In genomic region chr17:29394761-29395160, GRCm38 (mm10) we compare ENCODE assay signal across 7 mouse cellular contexts. TPM values are rescaled to one million over a fixed set of nuclear protein-coding genes. Genes with fewer than 3 reads are reported as not detected.
A peak's percentile ranks its signal among the peaks of the same experiment; 100 is the strongest.
DNase-seq lines count a peak whose midpoint lies in the region; ATAC-seq and TF ChIP-seq lines count a peak whose summit lies in the region.
"Not testable (repeated sequence)": the region's sequence is repeated elsewhere in the genome, so short reads cannot be mapped to it uniquely, and the experiment has no call there.

No protein-coding gene starts in this region.

- peak overlapping the region; percentile 61 for H3K9ac ChIP-seq in CH12.LX (ENCODE audit: insufficient read depth, low read depth)
- H3K9ac ChIP-seq in heart, embryonic 15.5 days; liver, embryonic 14.5 days (replicated peaks); lung, postnatal 0 days (replicated peaks; ENCODE audit: low read depth): not testable (repeated sequence)
- peak overlapping the region; percentile 11; the same call in 1 of the 2 replicates for H3K9ac ChIP-seq in intestine, postnatal 0 days (ENCODE audit: low read depth, low read length)

- in situ Hi-C loops in CH12.LX (cut with MboI; ENCODE audit: low pct_ligation_motif_present, low pct_unique_long_range_greater_than_20kb, low sequenced_read_pairs) = loop anchor here (5.0 kb wide), 2 partner anchors 38 to 98 kb away; partner anchors contain the start of gene Pim1

- H3K4me2 ChIP-seq in CH12.LX (ENCODE audit: insufficient read depth, low read depth, poor library complexity, severe bottlenecking) = peak overlapping the region; percentile 27
- not testable (repeated sequence) for H3K4me2 ChIP-seq in heart, embryonic 15.5 days; intestine, postnatal 0 days (replicated peaks; ENCODE audit: low read depth); liver, embryonic 14.5 days (ENCODE audit: low read depth); lung, postnatal 0 days (replicated peaks; ENCODE audit: low read depth, low read length)

- not testable (repeated sequence) for ATAC-seq in heart, embryonic 15.5 days (replicated peaks; ENCODE audit: insufficient number of reproducible peaks, insufficient read depth, low FRiP score, low read depth); intestine, postnatal 0 days; liver, embryonic 14.5 days (ENCODE audit: insufficient read depth); lung, postnatal 0 days

- not testable (repeated sequence) for TF ChIP-seq EP300 in CH12.LX (IDR thresholded peaks at IDR 0.05; ENCODE audit: low read length); liver, embryonic 14.5 days (IDR thresholded peaks at IDR 0.05; ENCODE audit: low read depth); lung, postnatal 0 days (IDR thresholded peaks at IDR 0.05)

- not testable (repeated sequence) for H3K36me3 ChIP-seq in CH12.LX (replicated peaks in 1 of 2; ENCODE audit: control insufficient read depth in 1 of 2, insufficient read depth in 1 of 2, low read length in 1 of 2); heart, embryonic 15.5 days; intestine, postnatal 0 days (ENCODE audit: control insufficient read depth, insufficient read depth); liver, embryonic 14.5 days (replicated peaks; ENCODE audit: control insufficient read depth, insufficient read depth, low read depth); lung, postnatal 0 days (ENCODE audit: insufficient read depth, low read length); spleen, adult 2 months (ENCODE audit: control insufficient read depth, insufficient read depth, low read length)

- not testable (repeated sequence) for H3K27me3 ChIP-seq in CH12.LX (replicated peaks); heart, embryonic 15.5 days; intestine, postnatal 0 days (replicated peaks; ENCODE audit: control insufficient read depth, insufficient read depth, low read length); liver, embryonic 14.5 days (ENCODE audit: control insufficient read depth, insufficient read depth, low read length); lung, postnatal 0 days (replicated peaks; ENCODE audit: insufficient read depth, low read length); spleen, adult 2 months (ENCODE audit: control insufficient read depth, insufficient read depth, low read length)

- not testable (repeated sequence) for H3K4me3 ChIP-seq in CH12.LX (replicated peaks in 1 of 3; ENCODE audit: low read depth in 2 of 3, low read length in 2 of 3, poor library complexity in 1 of 3); brown adipose tissue, adult 24 weeks (ENCODE audit: insufficient read depth, low read depth, low read length); heart, embryonic 15.5 days; intestine, postnatal 0 days (ENCODE audit: low read depth, low read length); liver, embryonic 14.5 days (ENCODE audit: insufficient read depth in 1 of 2, low read depth in 2 of 2, low read length in 2 of 2); lung, postnatal 0 days (ENCODE audit: low read depth, low read length); spleen, adult 2 months (ENCODE audit: extremely low read depth, insufficient read depth, insufficient read length)

- dilution Hi-C loops in CH12.LX (cut with MboI; ENCODE audit: extremely low pct_ligation_motif_present, extremely low pct_unique_long_range_greater_than_20kb, low sequenced_read_pairs) = not testable (repeated sequence)

- 84% methylated on average over 2 of the region's 2 CpGs for WGBS in heart, embryonic 15.5 days
- 84% methylated on average over 2 of the region's 2 CpGs for WGBS in intestine, postnatal 0 days
- WGBS in liver, embryonic 14.5 days (ENCODE audit: insufficient replicate concordance) = 35% methylated on average over 2 of the region's 2 CpGs
- WGBS in lung, postnatal 0 days = 68% methylated on average over 2 of the region's 2 CpGs
- 22% methylated on average over 2 of the region's 2 CpGs for WGBS in spleen, adult 2 months

- not testable (repeated sequence) for H3K79me2 ChIP-seq in CH12.LX (replicated peaks; ENCODE audit: control insufficient read depth, extremely low read depth, insufficient read depth, poor library complexity, severe bottlenecking)

- peak; percentile 37 for DNase-seq in CH12.LX (ENCODE audit: extremely low read depth)
- DNase-seq in liver, embryonic 14.5 days (ENCODE audit: low read depth in 3 of 3, low spot score in 3 of 3); lung, postnatal 0 days (ENCODE audit: low spot score): not testable (repeated sequence)
- peak in 1 of 2 experiments; percentile 31 for DNase-seq in spleen, adult 2 months (ENCODE audit: low read depth in 1 of 2, low spot score in 2 of 2)

- H3K27ac ChIP-seq in CH12.LX (ENCODE audit: insufficient read depth, low read depth) = peak overlapping the region; percentile 99
- H3K27ac ChIP-seq in brown adipose tissue, adult 24 weeks (replicated peaks; ENCODE audit: low read depth, low read length) = peak overlapping the region; percentile 62
- peak overlapping the region; percentile 28; the same call in 1 of the 2 replicates for H3K27ac ChIP-seq in heart, embryonic 15.5 days
- peak overlapping the region; percentile 60; the same call in 1 of the 2 replicates for H3K27ac ChIP-seq in intestine, postnatal 0 days (ENCODE audit: low read depth, low read length)
- 0 out of 2 replicates have a peak overlapping the region, but pooled peaks have one; percentile 11 for H3K27ac ChIP-seq in liver, embryonic 14.5 days
- H3K27ac ChIP-seq in lung, postnatal 0 days (ENCODE audit: low read length) = peak overlapping the region; percentile 73
- peak overlapping the region; percentile 92 for H3K27ac ChIP-seq in spleen, adult 2 months (ENCODE audit: insufficient read depth, low read length)

- peaks cover 27 to 65% of the 10 kb centered on the region in 2 experiments for H3K4me1 ChIP-seq in CH12.LX (ENCODE audit: control insufficient read depth in 1 of 2, insufficient read depth in 2 of 2)
- H3K4me1 ChIP-seq in brown adipose tissue, adult 24 weeks (ENCODE audit: control insufficient read depth, insufficient read depth, insufficient read length, low read length) = peaks cover 17% of the 10 kb centered on the region
- peaks cover 36% of the 10 kb centered on the region for H3K4me1 ChIP-seq in heart, embryonic 15.5 days (replicated peaks)
- not testable (repeated sequence) for H3K4me1 ChIP-seq in intestine, postnatal 0 days (replicated peaks; ENCODE audit: control insufficient read depth, insufficient read depth, low read length)
- peaks cover 31 to 59% of the 10 kb centered on the region in 2 experiments for H3K4me1 ChIP-seq in liver, embryonic 14.5 days (replicated peaks; ENCODE audit: control insufficient read depth in 2 of 2, insufficient read depth in 2 of 2, low read length in 1 of 2)
- H3K4me1 ChIP-seq in lung, postnatal 0 days (ENCODE audit: insufficient read depth, low read depth, low read length) = peaks cover 24% of the 10 kb centered on the region; the same call in 1 of the 2 replicates
- H3K4me1 ChIP-seq in spleen, adult 2 months (ENCODE audit: control insufficient read depth, insufficient read depth, insufficient read length) = peaks cover 40% of the 10 kb centered on the region

- not testable (repeated sequence) for H3K9me3 ChIP-seq in CH12.LX (replicated peaks; ENCODE audit: low read length); heart, embryonic 15.5 days (replicated peaks); intestine, postnatal 0 days (ENCODE audit: control insufficient read depth); liver, embryonic 14.5 days (ENCODE audit: control insufficient read depth, low read length); lung, postnatal 0 days (ENCODE audit: low read length)

- not testable (repeated sequence) for TF ChIP-seq CTCF in CH12.LX (conservative IDR thresholded peaks at IDR 0.05 in 1 of 2, IDR thresholded peaks at IDR 0.05 in 1 of 2; ENCODE audit: low read depth in 2 of 2, low read length in 2 of 2); intestine, postnatal 0 days (IDR thresholded peaks at IDR 0.05; ENCODE audit: low read depth); liver, embryonic 14.5 days (IDR thresholded peaks at IDR 0.05; ENCODE audit: low read depth); lung, postnatal 0 days (IDR thresholded peaks at IDR 0.05); spleen, adult 2 months (IDR thresholded peaks at IDR 0.05; ENCODE audit: extremely low read depth, insufficient read depth, insufficient read length, insufficient replicate concordance)

- TF ChIP-seq POLR2A in CH12.LX (IDR thresholded peaks at IDR 0.05; ENCODE audit: low read depth, low read length) = peak; percentile 33; the same call in 1 of the 2 replicates
- not testable (repeated sequence) for TF ChIP-seq POLR2A in spleen, adult 2 months (IDR thresholded peaks at IDR 0.05; ENCODE audit: low read depth, low read length)

- TF ChIP-seq RAD21 in CH12.LX (IDR thresholded peaks at IDR 0.05; ENCODE audit: low read depth, low read length) = not testable (repeated sequence)

RNA-seq across cellular contexts. Expression of gene Fgd2, which starts 34.0 kb away (rescaled TPM):
- total RNA-seq in CH12.LX (2012; rRNA removed) (48.3 and 67.6 TPM in 2 replicates), CH12.LX (2014; rRNA removed) (41.7 and 41.9 TPM in 2 replicates)
- 49.2 and 54.4 TPM in 2 replicates for polyA plus RNA-seq in CH12.LX (2012; ENCODE audit: insufficient read length, low read depth)
- polyA plus RNA-seq in brown adipose tissue, adult 24 weeks (2012; ENCODE audit: insufficient read depth, insufficient read length, missing spikeins) = 2.1 and 3.4 TPM in 2 replicates
- 3.0 and 7.0 TPM in 2 replicates for polyA plus RNA-seq in heart, embryonic 15.5 days (2015; fragmentation: Nextera tagmentation; extraction: Ambion mirVana)
- polyA plus RNA-seq in intestine, postnatal 0 days (2015; fragmentation: Nextera tagmentation; extraction: Ambion mirVana) = 4.9 and 6.0 TPM in 2 replicates
- polyA plus RNA-seq in liver, embryonic 14.5 days (2012; rRNA removed) = 8.5 and 8.6 TPM in 2 replicates
- polyA plus RNA-seq in liver, embryonic 14.5 days (2014; fragmentation: Nextera tagmentation; extraction: Ambion mirVana) = 3.8 and 4.0 TPM in 2 replicates
- 11.9 and 14.2 TPM in 2 replicates for polyA plus RNA-seq in lung, postnatal 0 days (2015; fragmentation: Nextera tagmentation; extraction: Ambion mirVana)
- polyA plus RNA-seq in spleen, adult 2 months (2012; rRNA removed) = 268 and 346 TPM in 2 replicates

RNA-seq across cellular contexts. Expression of gene Mtch1, which starts 47.0 kb away (rescaled TPM):
- total RNA-seq in CH12.LX (2012; rRNA removed) (139 and 143 TPM in 2 replicates), CH12.LX (2014; rRNA removed) (56.8 and 66.1 TPM in 2 replicates)
- polyA plus RNA-seq in CH12.LX (2012; ENCODE audit: insufficient read length, low read depth) = 102 and 110 TPM in 2 replicates
- 261 and 305 TPM in 2 replicates for polyA plus RNA-seq in brown adipose tissue, adult 24 weeks (2012; ENCODE audit: insufficient read depth, insufficient read length, missing spikeins)
- 224 and 299 TPM in 2 replicates for polyA plus RNA-seq in heart, embryonic 15.5 days (2015; fragmentation: Nextera tagmentation; extraction: Ambion mirVana)
- 139 and 143 TPM in 2 replicates for polyA plus RNA-seq in intestine, postnatal 0 days (2015; fragmentation: Nextera tagmentation; extraction: Ambion mirVana)
- polyA plus RNA-seq in liver, embryonic 14.5 days (2012; rRNA removed) = 61.1 and 69.0 TPM in 2 replicates
- polyA plus RNA-seq in liver, embryonic 14.5 days (2014; fragmentation: Nextera tagmentation; extraction: Ambion mirVana) = 54.3 and 64.3 TPM in 2 replicates
- 342 and 350 TPM in 2 replicates for polyA plus RNA-seq in lung, postnatal 0 days (2015; fragmentation: Nextera tagmentation; extraction: Ambion mirVana)
- 145 and 212 TPM in 2 replicates for polyA plus RNA-seq in spleen, adult 2 months (2012; rRNA removed)

Comparison
In these comparisons a context has a peak if more than half of its experiments do, and no peak if none do; other contexts are left out.
1. H3K27ac ChIP-seq: peak in every context shown above with its lines; median percentile 99 in CH12.LX; 92 in spleen, adult 2 months; 73 in lung, postnatal 0 days; 62 in brown adipose tissue, adult 24 weeks; 60 in intestine, postnatal 0 days; 28 in heart, embryonic 15.5 days; 11 in liver, embryonic 14.5 days.